Mouse (Mus musculus) monocyte, adult 5-6 weeks (primary cell): ENCODE data around the gene Usp49. TPM values are rescaled to one million over a fixed set of nuclear protein-coding genes. Genes with fewer than 3 reads are reported as not detected.
"Not testable (repeated sequence)": the region's sequence is repeated elsewhere in the genome, so short reads cannot be mapped to it uniquely, and the experiment has no call there.

Experiments
- ATAC-seq: fragments of 153-309, 156-312 bp; replicated peaks from 2 replicates; pipeline ENCODE4 v1.8.0; 2017; ENCODE audit warnings: mild to moderate bottlenecking; ENCODE audit not compliant: low TSS enrichment, insufficient number of reproducible peaks, severe bottlenecking, poor library complexity, low FRiP score
- total RNA-seq: library from RNA; stranded (forward); fragments of 200-1000, 200-491, 200-594 nt; gene quantifications from 3 replicates; pipeline ENCODE4 v1.2.3, GENCODE M21; 2017

Gene Usp49
- total RNA-seq, 1 experiment from 2014 or later = 3.0 TPM

DNA sequence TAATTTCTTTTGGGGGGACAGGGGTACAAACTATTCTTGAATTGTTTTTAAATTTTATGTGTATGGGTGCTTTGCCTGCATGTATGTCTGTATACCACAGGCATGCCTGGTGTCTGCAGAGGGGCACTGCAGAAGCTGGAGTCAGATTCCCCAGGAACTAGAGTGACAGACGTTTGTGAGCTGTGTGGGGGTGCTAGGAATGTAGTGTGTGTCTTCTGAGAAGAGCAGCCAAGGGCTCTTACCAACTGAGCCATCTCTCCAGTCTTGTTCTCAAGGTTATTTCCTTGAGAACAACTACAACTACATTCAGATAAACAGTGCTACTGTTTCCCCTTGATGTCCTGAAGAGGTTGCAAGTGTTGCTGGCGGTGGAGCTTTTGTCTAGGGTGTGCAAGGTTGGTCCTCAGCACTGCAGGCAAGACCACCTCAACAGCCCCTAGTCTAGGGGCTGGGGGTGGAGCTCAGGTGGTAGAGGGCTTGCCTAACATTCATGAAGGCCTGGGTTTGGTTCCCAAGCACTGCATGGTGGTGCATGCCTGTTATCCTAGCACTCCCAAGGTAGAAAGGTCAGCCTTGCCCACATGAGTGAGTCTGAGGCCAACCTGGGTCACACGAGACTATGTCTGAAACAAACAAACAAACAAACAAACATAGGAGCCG, 1.8 kb downstream of the Usp49 start:
- ATAC-seq = no peak

DNA sequence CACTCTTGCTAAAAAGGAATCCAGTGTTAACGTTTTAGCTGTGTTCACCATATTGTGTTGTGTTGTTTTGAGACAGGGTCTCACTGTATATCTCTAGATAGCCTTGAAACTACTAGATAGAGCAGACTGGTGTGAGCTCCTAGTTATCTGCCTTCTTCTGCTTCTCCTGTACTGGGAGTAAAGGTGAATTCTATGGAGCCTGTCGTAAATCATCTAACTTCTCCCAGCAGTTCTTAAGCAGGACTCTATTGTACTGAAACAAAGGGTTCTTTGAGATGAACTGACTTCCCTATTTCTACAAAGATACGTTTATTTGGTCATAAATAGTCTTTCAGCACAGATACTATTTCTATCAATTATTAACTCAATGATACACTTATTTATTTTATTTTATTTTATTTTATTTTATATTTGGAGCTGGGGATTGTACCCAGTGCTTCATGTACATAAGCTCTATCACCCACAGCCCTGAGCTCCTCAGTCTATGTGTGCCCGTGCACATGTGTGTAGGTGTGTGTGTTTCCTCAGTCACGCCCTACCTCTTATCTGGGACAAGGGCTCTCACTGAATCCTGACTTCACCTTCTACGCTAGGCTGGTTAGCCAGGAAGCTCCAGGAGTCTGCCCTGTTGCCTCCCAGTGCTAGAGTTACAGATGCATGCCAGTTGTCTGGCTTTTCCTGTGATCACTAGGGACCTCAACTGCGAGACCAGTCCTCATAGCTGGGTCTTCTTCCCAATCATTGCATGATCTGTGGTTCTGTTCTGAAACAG, 3.7 kb downstream of the Usp49 start:
- no peak for ATAC-seq

DNA sequence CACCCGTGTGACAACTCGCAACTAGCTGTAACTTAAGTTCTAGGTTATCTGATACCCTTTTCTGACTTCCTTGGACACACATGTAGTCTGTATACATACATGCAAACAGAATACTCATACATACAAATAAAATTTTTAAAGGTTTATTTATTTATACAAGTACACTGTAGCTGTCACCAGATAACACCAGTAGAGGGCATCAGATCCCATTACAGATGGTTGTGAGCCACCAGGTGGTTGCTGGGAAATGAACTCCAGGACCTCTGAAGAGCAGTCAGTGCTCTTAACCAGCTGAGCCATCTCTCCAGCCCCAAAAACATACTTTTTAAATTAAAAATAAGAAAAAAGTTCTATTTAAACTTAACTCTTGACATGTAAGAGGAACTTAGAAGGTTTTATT, 12.5 kb downstream of the Usp49 start:
- ATAC-seq = no peak

DNA sequence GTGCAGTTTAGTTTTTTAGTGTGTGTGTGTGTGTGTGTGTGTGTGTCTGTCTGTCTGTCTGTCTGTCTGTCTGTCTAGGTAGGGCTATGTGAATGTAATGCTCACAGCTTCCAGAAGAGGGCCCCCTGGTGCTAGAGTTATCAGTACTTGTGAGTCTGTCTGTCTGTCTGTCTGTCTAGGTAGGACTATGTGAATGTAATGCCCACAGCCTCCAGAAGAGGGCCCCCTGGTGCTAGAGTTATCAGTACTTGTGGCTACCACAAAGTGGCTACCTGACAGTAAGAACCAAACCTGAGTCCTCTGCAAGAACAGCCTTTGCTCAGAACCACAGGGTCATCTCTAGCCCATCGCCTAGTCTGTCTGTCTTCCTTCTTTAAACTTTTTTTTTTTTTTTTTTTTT, 16.2 kb downstream of the Usp49 start:
- peak; percentile 90 for ATAC-seq

DNA sequence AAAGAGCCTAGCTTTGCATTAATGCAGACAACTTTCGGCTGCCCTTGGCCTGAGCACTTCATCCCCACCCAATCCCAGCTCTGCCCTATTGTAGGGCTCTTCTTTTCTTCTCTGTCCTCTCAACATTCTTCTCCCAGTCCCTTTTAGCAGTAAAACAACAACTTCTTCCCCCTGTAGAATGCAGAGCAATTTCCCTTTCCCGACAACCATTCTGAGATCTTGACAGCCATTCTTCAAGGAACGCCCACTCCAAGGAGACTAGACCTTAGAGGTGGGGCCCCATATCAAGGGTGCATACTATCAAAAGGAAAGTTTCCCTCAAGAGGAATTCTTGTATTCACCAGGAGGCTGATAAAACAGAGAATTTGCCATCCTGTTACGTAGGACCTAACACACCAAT, 18.5 kb downstream of the Usp49 start:
- ATAC-seq = no peak

DNA sequence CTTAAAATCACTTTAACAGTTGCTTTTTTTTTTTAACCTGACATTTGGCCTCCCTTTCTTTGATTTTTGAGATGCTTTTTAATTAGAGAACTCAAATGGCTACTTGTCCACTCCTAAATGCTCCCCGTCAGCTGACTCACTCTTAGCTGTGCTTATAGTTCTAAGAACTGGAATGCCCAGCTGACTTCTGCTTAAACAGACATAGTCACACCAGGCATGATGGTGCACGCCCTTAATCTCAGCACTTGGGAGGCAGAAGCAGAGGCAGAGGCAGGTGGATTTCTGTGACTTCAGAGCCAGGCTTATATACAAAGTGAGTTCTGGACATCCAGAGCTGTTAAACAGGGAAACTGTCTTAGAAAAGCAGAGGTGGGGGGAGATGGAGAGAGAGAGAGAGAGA, 21.5 kb downstream of the Usp49 start:
- no peak for ATAC-seq

DNA sequence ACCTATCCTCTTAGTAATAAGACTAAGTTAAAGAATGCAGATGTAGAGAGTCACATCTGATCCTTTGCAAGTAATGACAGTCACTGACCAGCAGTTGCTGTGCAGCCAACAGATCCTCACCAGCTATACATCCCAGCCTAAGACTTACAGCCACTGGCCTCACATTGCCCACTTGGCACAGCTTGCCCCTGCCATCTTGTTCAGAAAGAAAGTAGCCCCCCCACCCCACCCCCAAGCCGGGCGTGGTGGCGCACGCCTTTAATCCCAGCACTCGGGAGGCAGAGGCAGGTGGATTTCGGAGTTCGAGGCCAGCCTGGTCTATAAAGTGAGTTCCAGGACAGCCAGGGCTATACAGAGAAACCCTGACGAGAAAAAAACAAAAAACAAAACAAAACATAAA, 23.9 kb downstream of the Usp49 start:
- ATAC-seq = not testable (repeated sequence)

DNA sequence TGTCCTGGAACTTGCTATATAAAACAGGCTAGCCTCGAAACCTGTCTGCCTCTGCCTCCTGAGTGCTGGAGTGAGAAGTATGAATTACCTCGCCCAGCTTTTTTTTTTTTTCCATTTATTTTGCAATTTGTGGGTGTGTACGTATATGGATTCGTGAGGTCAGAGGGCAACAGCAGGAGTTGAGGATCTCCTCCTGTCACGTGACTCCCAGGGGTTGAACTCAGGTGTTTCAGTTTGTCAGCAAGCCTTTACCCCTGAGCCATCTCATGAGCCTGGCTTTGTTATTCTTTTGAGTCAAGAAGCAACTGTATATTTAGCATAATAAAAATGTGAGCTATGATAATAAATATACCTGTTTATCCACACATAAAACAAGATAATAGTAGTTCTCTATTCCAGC, 25.2 kb downstream of the Usp49 start:
- ATAC-seq = no peak

DNA sequence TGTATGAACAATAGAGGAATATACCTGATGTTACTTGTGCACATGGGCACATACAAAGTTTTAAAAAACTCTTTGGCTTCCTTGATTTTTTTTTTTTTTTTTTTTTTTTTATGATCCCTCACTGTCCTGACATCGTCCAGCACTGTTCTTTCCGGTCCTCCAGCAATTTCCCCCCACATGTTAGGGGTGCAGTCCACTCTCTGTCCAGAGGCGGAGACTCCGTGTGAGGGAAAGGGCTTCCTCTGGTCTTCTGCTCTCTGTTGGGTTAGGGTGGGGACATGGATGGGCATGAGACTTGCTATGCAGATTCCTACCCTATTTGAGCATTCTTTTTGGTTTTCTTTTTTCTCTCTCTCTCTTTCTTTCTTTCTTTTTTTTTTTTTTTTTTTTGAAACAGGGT, 27.4 kb downstream of the Usp49 start:
- no peak for ATAC-seq

DNA sequence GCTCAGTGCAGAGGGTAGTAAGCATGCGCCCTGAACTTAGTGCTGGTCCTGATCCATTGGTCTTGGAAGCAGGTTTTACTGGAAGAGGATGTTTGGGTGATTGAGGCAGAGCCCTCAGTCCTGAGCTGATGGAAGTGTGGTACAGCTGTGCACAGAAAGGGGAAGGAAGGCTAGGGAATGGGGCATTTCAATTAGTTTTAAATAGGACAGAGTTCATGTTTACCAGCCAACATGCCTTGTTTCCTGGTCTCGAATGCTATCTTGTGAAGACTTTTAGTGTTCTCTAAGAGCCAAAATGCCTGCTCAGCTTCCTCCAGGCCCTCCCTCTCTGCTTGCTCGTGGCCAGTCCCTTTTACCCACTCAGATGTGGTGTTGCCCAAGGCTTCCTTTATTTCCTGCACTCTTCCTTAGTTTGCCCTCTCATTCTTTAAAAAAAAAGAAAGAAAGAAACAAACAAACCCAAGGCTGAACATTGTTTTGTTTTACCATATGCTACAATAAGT, 28.3 kb downstream of the Usp49 start:
- ATAC-seq = no peak

DNA sequence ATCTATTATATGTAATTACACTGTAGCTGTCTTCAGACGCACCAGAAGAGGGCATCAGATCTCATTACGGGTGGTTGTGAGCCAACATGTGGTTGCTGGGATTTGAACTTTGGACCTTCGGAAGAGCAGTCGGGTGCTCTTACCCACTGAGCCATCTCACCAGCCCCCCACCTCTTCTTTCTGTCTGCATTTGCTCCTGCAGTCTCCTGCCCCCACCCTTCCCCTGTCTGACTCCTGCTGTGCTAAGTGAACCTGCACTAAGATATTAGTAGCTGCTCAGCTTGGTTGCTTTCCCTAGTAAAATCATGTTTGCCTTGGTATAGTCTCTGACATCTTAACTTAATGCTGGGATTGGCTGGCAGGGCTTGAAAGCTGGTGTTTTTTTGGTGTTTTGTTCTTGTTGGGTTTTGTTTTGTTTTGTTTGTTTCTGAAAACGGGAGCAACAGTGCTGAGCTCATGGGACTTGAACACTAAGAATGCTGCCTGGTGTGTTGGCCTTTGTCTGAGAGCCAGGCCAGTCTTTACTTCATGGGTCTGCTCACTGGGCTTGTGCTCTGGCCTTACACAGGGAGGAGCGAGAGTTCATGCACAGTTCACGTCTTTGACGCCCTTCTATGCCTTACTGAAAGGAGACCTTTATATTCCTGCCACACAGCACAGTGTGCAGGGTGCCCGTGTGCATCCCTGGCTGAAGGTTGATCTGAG, 32.7 kb downstream of the Usp49 start:
- no peak for ATAC-seq

DNA sequence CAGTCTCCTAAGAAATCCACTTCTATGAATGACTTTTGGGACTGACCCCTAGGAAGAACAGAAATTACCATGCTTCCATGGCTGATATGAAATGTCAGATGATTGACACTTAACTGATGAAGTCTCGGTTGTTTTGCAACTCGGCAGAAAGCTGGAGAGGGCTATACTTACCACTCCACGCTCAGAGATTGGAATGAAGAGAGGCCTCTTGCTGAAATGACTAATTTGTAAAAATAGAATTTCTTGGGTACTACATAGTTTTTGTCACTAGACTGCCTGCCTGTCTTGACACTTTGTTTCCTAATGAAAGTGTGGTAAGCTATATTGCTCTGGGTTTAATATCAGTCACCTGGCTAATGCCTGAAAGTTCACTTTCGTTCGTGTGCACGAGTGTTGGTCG, 34.0 kb downstream of the Usp49 start:
- no peak for ATAC-seq

DNA sequence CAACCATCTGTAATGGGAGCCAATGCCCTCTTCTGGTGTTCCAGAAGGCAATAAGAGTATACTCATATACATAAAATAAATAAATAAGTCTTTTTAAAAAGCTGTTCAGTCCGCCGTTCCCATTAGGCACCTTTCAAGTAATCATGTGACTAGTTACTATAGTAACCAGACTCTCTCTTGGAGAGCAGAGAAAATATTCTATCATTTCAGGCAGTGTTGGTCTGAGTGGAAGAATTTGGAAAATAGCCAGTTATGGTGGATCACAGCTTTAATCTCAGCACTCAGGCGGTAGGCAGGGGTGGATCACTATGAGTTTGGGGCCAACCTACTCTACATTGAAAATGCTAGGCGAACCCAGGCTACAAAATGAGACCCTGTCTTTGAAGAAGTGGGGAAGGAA, 38.7 kb downstream of the Usp49 start:
- ATAC-seq = no peak

DNA sequence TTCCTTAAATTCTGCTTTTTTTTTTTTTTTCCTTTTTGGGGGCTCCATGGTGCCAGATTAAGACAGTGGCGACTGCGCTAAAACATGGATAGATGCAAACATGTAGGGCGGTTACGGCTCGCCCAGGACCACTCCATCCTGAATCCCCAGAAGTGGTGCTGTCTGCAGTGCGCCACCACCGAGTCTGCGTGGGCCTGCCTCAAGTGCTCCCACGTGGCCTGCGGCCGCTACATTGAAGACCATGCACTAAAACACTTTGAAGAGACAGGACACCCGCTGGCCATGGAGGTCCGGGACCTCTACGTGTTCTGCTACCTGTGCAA, 41.5 kb downstream of the Usp49 start:
- no peak for ATAC-seq

DNA sequence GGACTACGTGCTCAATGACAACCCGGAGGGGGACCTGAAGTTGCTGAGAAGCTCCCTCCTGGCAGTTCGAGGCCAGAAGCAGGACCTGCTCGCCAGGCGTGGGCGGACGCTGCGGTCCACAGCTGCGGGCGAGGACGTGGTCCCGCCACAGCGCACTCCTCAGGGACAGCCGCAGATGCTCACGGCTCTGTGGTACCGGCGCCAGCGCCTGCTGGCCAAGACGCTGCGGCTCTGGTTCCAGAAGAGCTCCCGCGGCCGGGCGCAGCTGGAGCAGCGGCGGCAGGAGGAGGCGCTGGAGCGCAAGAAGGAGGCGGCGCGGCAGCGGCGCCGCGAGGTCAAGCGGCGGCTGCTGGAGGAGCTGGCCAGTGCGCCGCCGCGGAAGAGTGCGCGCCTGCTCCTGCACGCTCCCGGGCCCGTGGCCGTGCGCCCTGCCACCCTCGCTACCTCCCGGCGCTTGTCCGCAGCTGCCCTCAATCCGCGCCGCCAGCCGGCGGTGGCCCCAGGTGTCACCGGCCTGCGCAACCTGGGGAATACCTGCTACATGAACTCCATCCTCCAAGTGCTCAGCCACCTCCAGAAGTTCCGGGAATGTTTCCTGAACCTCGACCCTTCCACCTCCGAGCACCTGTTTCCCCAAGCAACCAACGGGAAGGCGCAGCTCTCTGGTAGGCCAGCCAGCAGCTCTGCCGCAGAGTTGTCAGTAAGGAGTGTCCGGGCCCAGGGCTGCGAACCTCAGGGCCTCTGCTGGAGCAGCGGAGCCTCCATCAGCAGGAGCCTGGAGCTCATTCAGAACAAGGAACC, 42.0 kb downstream of the Usp49 start:
- no peak for ATAC-seq

DNA sequence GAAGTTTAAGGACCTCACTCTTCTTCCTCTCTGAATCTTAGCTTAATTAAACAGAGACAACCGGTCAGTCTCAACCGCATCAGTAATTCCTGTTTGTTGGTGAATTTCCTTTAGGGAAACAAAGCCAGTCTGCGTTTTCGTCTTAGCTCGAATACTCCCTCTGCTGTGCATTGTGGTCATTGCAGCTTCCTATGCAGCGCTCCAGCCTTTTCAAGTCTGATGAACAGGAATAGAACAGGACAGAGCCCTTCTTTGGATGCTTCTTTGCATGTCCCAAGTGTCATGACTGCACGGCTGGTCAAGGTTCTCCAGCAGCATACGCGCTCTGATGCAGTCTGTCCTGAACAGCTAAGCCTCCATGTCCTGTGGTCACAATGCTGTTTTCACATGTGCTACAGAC, 46.1 kb downstream of the Usp49 start:
- peak; percentile 42; the same call in 1 of the 2 replicates for ATAC-seq

DNA sequence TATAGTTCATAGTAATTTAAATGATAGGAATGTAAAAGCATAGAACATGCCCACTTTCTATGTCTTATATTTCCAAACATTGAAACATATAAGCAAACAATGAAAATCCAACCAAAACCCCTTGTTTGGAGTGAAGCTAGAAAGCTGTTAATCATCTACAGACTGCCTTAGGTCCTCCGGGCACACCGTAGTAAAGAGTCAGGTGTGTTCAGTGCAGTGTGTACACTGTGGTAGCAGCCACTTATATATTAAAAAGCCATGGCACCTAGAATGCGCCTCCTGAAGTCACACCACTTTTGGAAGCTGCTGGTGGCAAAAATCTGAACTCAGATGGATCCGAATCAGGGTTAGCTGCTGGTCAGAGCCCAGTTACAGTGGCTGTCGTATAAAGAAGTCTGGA, 47.7 kb downstream of the Usp49 start:
- ATAC-seq = no peak

DNA sequence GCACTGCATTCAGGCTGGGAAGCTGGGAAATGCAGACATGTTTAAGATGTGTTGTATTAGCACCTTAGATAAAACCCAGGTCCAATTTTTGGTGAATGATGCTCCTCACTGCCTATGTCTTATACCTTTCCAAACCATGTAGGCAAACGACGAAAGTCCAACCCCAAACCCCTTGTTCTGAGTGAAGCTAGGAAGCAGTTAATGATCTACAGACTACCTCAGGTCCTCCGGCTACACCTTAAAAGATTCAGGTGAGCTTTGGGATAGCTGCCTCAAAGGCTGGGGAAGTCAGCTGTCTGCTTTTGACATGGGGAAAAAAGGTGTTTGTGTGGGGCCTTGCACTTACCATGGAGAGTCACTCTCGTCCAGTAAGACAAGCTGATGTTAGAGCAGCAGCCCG, 48.2 kb downstream of the Usp49 start:
- no peak for ATAC-seq

DNA sequence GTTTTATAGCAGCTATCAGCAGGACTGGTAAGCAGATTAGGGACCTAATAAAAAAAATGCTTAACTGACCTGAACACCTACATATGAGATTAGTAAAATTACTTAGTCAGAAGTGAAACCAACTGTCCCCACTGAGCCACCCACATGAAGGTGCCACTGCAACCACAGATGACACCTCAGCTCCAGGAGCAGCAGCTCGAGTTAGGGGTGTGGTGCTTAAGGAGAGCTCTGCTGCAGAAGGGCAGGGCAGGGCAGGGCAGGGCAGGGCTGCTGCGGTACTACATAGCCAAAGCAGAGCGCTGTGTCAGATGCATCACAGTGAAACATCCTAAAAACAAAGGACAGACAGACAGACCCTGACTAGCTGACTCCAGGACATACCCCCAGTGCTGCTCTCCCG, 52.3 kb downstream of the Usp49 start:
- ATAC-seq = no peak
